Mouse (Mus musculus) forebrain, embryonic 11.5 days (tissue): Measurements from ENCODE around the gene Hdc. TPM values are rescaled to one million over a fixed set of nuclear protein-coding genes. Genes with fewer than 3 reads are reported as not detected.

Experiments
- ATAC-seq: fragments of 200-750 bp; cut with Nextera tagmentation; replicated peaks from 2 replicates; pipeline ENCODE4 v1.8.0; 2017; ENCODE audit warnings: moderate TSS enrichment; ENCODE audit not compliant: low FRiP score
- DNase-seq: peaks from one replicate; pipeline ENCODE4 v3.0.0-alpha.2; 2017; ENCODE audit warnings: low spot score
- H3K27ac ChIP-seq: fragments of 300-500 bp; sonication (generic); 2 replicates; pipeline ENCODE4 v1.5.1; 2014; ENCODE audit warnings: low read depth, low read length
- H3K27me3 ChIP-seq: fragments of 300-500 bp; sonication (generic); 2 replicates; pipeline ENCODE4 v1.6.1; 2014; ENCODE audit warnings: mild to moderate bottlenecking, low read length, mixed read lengths; ENCODE audit not compliant: control insufficient read depth, insufficient read depth
- H3K36me3 ChIP-seq: fragments of 300-500 bp; sonication (generic); 2 replicates; pipeline ENCODE4 v1.6.1; 2014; ENCODE audit warnings: mild to moderate bottlenecking, low read length, moderate library complexity, mixed read lengths; ENCODE audit not compliant: control insufficient read depth, insufficient read depth
- H3K4me1 ChIP-seq: fragments of 300-500 bp; sonication (generic); replicated peaks from 2 replicates; pipeline ENCODE4 v1.6.1; 2014; ENCODE audit warnings: low read length, mixed read lengths; ENCODE audit not compliant: control insufficient read depth, insufficient read depth
- H3K4me2 ChIP-seq: fragments of 300-500 bp; sonication (generic); 2 replicates; pipeline ENCODE4 v1.6.1; 2014; ENCODE audit warnings: low read depth, mild to moderate bottlenecking, low read length, moderate library complexity, mixed read lengths; ENCODE audit not compliant: severe bottlenecking
- H3K4me3 ChIP-seq: fragments of 300-500 bp; sonication (generic); 2 replicates; pipeline ENCODE4 v1.5.1; 2014; ENCODE audit warnings: low read depth, low read length
- H3K9ac ChIP-seq: fragments of 300-500 bp; sonication (generic); 2 replicates; pipeline ENCODE4 v1.6.1; 2014; ENCODE audit warnings: low read length
- H3K9me3 ChIP-seq: fragments of 300-500 bp; sonication (generic); 2 replicates; pipeline ENCODE4 v1.6.1; 2016; ENCODE audit warnings: low read length, mixed read lengths; ENCODE audit not compliant: control insufficient read depth
- WGBS: fragments of 180-500 bp; shearing (Covaris S2); extraction: QIAGEN DNeasy Blood & Tissue Kit; methylation state at CpG from one replicate; pipeline ENCODE4 v1.1.7; 2014; 5-methylcytosine and 5-hydroxymethylcytosine counted together
- polyA plus RNA-seq: library from polyadenylated mRNA; unstranded; fragments of >200 nt; fragmentation: Nextera tagmentation; extraction: Ambion mirVana; gene quantifications from 2 replicates; pipeline ENCODE4 v1.2.1, GENCODE M21; 2014

Gene Hdc
- polyA plus RNA-seq, 1 experiment from 2014 or later: 0.75 TPM

DNA sequence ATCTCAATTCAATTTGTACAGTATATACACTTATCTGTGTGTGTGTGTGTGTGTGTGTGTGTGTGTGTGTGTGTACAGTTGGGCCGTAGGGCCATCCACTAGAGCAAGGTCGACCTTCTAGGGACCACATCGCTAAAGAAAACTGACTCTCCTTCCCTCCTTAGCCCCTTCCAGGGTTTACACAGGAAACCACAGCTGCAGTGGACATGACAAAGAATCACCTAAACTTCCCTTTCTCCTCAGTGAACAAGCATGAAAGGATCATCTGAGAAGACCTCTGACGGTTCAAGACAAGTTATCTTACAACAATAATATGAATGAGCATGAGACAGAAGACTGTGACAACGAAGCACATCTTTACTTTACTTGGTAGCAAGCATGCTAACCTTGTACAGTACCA, 67.2 kb downstream of the Hdc start:
- no peak for ATAC-seq
- Histone ChIP-seq H3K9me3 (no peaks in the 10 kb centered on the region), H3K4me3 (no peak overlapping the region), H3K36me3 (no peaks in the 10 kb centered on the region), H3K27ac (no peak overlapping the region), H3K4me1 (peaks cover 12% of the 10 kb centered on the region), H3K4me2 (no peak overlapping the region), H3K9ac (no peak overlapping the region), H3K27me3 (peaks cover 30% of the 10 kb centered on the region)
- WGBS: 17% methylated on average over 5 of the region's 5 CpGs
- no peak for DNase-seq

DNA sequence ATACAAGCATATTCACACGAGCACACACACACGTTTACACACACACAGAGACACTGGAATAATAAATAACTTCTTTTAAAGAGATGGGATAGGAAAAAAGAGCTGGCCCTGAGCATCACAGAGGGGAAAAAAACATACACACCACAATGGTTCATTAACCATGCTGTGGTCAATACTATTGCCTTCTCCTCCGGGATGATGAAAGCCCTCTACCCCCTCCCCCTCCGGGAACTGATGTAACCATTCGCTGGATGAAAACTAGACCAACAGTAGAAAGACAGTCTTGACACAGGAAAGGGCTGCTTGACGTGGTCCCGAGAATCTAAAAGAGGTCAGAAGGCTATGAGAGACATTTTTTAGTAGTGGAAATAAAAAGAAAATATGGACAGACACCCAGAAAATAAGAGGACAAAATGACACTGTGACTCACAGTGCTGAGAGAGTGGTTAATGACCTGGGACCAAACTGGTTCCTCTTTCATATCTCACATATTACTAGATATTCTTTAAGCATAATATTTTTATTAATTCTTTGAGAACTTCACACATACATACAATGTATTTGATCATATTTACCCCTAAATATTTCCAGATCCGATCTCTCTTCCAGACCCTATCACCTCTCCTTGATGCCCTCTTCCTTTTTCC, 67.7 kb downstream of the Hdc start:
- WGBS: 79% methylated on average over 8 of the region's 8 CpGs
- Histone ChIP-seq H3K27me3 (peaks cover 30% of the 10 kb centered on the region), H3K4me3 (no peak overlapping the region), H3K4me1 (peaks cover 12% of the 10 kb centered on the region), H3K9me3 (no peaks in the 10 kb centered on the region), H3K36me3 (no peaks in the 10 kb centered on the region), H3K27ac (no peak overlapping the region), H3K4me2 (no peak overlapping the region), H3K9ac (no peak overlapping the region)
- no peak for ATAC-seq
- DNase-seq: no peak

DNA sequence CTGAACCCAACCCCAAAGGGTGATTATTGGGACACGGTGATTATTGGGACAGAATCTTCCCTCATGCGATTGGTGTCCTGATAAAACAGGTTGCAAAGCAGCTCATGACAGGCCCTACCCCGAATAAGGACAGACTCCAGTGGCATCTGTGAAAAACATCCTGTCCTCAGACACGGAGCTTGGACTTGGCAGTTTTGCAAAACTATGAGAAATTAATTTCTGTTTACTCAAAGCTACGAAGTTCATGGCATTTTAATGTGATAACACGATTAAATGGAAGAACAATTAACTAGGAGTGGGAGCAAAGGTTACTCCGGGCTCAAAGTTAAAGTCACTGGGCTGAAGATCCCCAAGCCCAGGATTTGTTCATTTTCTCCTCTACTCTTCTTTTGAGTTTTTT, 69.4 kb downstream of the Hdc start:
- ATAC-seq (no peak), DNase-seq (no peak)
- no peak overlapping the region for H3K4me3 ChIP-seq
- H3K9me3 ChIP-seq: no peaks in the 10 kb centered on the region
- 84% methylated on average over 7 of the region's 7 CpGs for WGBS
- H3K4me2 ChIP-seq: no peak overlapping the region
- H3K9ac ChIP-seq: no peak overlapping the region
- H3K27ac ChIP-seq: no peak overlapping the region
- peaks cover 12% of the 10 kb centered on the region for H3K4me1 ChIP-seq
- H3K27me3 ChIP-seq: peaks cover 29% of the 10 kb centered on the region
- no peaks in the 10 kb centered on the region for H3K36me3 ChIP-seq

DNA sequence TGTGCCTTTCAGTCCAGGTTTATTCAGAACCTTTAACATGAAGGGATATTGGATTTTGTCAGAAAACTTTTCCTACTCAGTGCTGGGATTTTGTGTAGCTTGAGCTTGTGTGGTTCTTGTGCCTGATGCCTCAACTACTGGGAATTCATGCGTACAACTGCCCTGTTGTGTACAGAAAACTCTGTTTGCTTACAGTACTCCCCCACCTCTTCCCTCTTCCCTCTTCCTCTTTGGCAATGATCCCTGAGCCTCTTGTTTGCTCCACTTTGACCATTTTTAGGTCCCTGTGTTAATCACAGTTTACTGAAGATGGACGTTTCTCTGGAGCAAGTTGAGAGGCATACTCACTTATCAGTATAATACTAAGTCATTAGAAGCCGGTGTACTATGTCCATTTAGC, 72.7 kb downstream of the Hdc start:
- no peaks in the 10 kb centered on the region for H3K4me1 ChIP-seq
- H3K27me3 ChIP-seq: peaks cover 4% of the 10 kb centered on the region
- no peak overlapping the region for H3K9ac ChIP-seq
- H3K36me3 ChIP-seq: no peaks in the 10 kb centered on the region
- H3K27ac ChIP-seq: no peak overlapping the region
- no peak for DNase-seq
- 91% methylated on average over 3 of the region's 3 CpGs for WGBS
- no peak for ATAC-seq
- H3K9me3 ChIP-seq: no peaks in the 10 kb centered on the region
- H3K4me3 ChIP-seq: no peak overlapping the region
- H3K4me2 ChIP-seq: no peak overlapping the region

DNA sequence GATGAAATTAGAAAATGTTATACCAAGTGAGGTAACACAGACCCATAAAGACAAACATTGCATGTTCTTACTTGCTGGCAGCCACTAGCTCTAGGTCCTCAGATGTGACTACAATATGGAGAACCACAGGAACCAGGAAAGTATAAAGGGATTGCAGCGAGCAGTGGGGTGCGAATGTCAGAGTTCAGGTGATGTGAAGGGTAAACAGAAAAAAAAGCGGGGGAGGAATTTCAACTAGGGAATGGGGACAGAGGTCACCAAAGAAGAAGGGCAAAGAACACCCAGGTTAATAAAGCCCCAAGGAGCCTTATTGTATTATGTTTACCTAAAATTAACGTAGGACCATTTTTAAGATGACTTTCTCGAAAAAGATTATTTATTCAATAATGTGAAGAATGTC, 73.8 kb downstream of the Hdc start:
- no peak overlapping the region for H3K4me3 ChIP-seq
- no peak overlapping the region for H3K27ac ChIP-seq
- H3K4me1 ChIP-seq: no peaks in the 10 kb centered on the region
- H3K27me3 ChIP-seq: no peaks in the 10 kb centered on the region; the same call in 1 of the 2 replicates
- H3K9me3 ChIP-seq: no peaks in the 10 kb centered on the region
- no peaks in the 10 kb centered on the region for H3K36me3 ChIP-seq
- no peak overlapping the region for H3K4me2 ChIP-seq
- no peak overlapping the region for H3K9ac ChIP-seq
- DNase-seq (no peak), ATAC-seq (no peak)
- 75% methylated on average over 5 of the region's 5 CpGs for whole genome bisulfite sequencing

Other genes starting within 250 kb of the Hdc start
- gene Atp8b4, start 118.6 kb downstream of the Hdc start, polyA plus RNA-seq: 0.44 and 0.49 TPM in 2 replicates
- gene Slc27a2, start 66.9 kb downstream of the Hdc start, polyA plus RNA-seq: 4.5 and 4.8 TPM in 2 replicates
- gene Gabpb1, start 57.0 kb upstream of the Hdc start, polyA plus RNA-seq: 78.5 and 87.1 TPM in 2 replicates
- 45.7 and 50.6 TPM in 2 replicates for gene Usp8, start 88.0 kb upstream of the Hdc start, polyA plus RNA-seq
- 2.9 and 4.0 TPM in 2 replicates for gene Usp50, start 164.2 kb upstream of the Hdc start, polyA plus RNA-seq